Mouse (Mus musculus) testis, adult 2 months (tissue): ENCODE measurements at regions not wholly inside any gene's neighbourhood (a gene's known extent, or its start where the extent isn't known, plus 50 kb on each side); places are given as distances from the start of the nearest gene placed in this dataset.

Experiments
- CTCF ChIP-seq: fragments of 200-500 bp; IDR thresholded peaks from 2 replicates; pipeline ENCODE4 v1.5.1; 2012; ENCODE audit warnings: low read depth, mild to moderate bottlenecking, inconsistent platforms, low read length, moderate library complexity; ENCODE audit not compliant: control insufficient read depth, insufficient read depth, insufficient replicate concordance
- POLR2A ChIP-seq: fragments of 200-500 bp; IDR thresholded peaks from 2 replicates; pipeline ENCODE4 v1.6.1; 2012; ENCODE audit warnings: low read depth, mild to moderate bottlenecking, inconsistent platforms, low read length, moderate library complexity; ENCODE audit not compliant: control insufficient read depth

- TF ChIP-seq POLR2A (no peak), CTCF (no peak)
Measured at GRCm38 (mm10) chr11:65334286-65334685, 64.5 kb upstream of the Myocd start.
